Mouse (Mus musculus): ENCODE measurements around the gene Rcn2.

- no peak for TF ChIP-seq CHD2 (IDR thresholded peaks at IDR 0.05; ENCODE audit: low read depth, low read length)
- TF ChIP-seq MAFK (IDR thresholded peaks at IDR 0.05; ENCODE audit: insufficient read depth, low read depth, low read length): no peak
Measured at GRCm38 (mm10) chr9:56100041-56100522, 58.4 kb downstream of the Rcn2 start.

Data from ES-E14 (cell line).